Mouse (Mus musculus) gastrocnemius, adult 18-20 months (tissue): Measurements from ENCODE around the gene Mef2c. TPM values are rescaled to one million over a fixed set of nuclear protein-coding genes. Genes with fewer than 3 reads are reported as not detected.

ENCODE experiments used
- DNase-seq: peaks from one replicate; pipeline ENCODE4 v3.0.0; 2021; ENCODE audit warnings: low spot score
- total RNA-seq, 2 experiments: library from RNA; stranded (reverse); gene quantifications; 2 replicates each; pipeline ENCODE4 v1.2.3; 2021

Gene Mef2c
- total RNA-seq, 2 experiments from 2014 or later: 431 to 527 TPM

DNA sequence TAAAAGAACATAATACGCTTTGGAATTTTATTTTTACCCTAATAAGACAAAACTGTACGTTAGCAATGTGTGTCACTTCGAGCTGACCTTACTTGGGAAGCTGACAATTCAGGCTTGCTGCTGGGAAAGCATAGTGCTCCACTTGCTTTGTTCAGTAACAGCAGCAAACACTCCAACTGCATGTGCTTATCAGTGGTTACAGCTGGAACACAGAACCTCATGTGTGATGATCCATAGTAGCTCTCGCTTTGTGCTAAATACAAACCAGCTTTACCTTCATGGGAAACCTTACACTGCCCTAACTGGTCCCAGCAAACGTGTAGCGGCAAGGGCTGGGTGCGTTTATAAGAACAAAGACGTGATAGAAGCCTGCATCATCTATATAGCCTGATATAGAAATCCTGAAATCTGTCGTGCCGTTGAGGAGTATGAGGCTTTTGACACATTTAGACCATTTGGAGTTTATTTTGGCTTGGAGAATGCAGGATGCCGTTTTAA is 65.0 kb downstream of the Mef2c start:
- DNase-seq: no peak

DNA sequence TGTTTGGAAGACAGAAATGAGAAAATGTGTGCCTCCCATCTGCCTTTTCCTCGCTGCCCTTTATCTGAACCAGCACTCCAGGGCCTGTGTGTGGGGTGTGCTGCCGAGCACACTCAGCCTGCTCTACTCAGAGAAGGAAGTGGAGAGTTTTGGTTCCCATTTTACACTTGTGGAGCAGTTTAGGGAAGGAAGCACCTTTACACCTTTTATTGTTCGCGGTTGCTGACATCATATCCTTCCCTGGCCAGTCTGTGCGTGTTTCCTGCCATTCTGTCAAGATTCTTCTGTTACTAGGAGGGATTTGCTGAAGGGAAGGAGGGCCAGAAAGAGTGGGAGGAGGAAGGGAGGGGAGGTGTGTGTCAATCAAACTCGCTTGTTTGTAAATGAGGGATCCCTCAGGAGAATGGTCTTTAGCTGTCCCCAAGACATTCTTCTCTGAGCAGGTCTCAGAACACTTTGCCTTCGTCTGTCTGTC is 68.2 kb downstream of the Mef2c start:
- DNase-seq: peak; percentile 44

DNA sequence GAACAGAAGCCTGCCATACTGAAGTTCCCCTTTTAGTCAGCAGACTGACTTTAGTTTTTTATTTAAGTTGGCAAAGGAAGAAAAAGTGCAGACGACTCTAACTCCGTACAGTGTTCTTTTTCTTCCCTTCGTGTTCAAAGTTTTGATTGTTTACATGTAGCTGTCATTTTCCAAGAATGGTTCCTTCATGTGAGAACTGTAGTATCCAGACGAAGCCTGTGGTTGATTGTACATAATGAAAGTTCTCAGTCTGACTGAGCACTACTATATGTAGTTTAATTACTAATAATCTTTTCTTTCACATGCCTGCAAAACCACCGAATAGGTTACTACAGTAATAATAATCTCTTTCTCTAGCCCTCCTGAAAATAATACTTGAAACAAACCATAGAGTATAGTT is 68.6 kb downstream of the Mef2c start:
- DNase-seq: no peak

DNA sequence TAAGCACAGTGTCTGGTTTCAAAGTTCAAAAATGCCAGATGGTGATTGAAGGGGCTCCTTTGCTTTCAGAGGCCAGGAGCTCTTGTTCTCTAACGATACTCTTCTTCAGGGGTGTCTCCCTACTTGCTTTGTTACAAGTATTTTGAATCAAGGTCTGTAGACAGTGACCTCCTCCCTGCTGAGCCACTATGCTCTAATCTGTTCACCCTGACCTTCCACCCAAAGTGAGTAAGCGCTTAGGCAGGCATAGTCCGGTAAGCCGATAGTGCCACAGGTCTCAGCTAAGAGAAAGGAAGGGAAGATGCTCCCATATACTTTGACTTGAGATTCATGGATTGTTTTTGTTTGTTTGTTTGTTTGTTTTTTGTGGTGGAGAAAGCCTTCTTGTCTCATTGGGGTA is 69.5 kb downstream of the Mef2c start:
- DNase-seq: no peak

DNA sequence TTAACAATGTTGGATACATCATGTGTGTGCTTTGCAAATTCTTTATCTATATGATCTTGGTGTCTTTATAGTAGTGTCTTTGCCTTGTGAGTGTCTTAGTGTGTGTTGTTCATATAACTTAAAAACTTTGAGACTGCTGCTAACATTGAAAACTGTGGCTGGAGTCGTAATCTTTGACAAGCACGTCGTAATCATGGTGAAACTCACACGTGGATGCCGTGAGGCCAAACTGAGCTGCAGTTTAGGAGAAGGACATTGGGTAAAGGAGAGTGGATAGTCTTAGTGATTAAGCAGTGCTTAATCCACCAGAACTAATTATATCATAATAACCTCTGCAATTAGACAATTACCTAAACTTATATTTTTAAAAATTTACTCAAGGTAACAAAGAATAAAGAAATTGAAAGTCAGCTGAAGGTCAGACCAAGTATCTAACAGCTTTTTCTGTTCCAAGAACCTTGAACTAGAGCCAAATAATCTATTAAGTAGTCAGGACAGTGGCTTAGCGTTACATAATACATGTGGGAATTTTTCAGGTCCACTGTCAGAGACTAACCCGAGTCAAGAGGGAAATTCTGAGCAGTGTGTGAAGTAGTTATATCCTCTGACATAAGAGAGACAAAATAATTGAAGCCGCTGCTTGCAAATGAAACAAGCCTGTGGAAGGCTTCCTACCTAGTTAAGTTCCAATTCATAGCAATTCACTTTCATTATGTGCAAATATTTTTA is 70.2 kb downstream of the Mef2c start:
- DNase-seq: no peak

DNA sequence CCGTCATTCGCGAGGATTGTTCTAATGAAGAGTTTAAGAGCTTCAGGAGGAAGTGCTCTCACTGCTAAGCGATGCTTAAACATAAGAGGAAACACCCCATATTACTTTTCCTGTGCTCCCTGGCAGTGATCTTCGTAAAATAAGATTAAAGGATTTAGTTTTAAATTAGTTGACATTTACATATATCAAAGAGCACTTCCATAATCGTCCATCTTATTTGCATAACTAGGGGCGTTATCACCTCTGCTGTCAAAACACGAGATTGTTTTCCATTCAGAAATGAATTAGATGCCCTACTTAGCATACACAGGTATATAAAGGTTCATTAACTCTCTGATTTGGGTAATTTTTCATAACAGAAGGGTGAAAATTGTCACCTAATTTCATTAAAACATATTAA is 71.0 kb downstream of the Mef2c start:
- DNase-seq: no peak

DNA sequence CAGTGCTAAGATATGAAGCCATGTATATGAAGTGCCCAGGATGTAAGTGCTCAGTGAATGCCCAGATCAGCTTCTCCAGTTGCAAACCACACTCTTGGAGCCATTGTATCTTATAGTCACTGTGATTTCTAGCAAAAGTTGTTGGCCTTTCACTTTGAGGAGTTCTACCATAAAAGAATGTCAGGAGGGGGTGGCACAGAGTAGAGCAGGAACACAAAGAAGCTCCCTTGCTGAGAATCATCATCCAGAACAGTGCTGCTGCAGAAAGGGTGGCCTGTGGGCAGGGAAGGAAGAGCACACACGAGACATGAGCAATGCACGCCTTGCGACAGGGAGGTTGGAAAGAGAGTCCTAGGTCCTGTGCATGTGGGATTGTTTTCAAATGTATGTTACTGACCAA is 75.6 kb downstream of the Mef2c start:
- DNase-seq: no peak

DNA sequence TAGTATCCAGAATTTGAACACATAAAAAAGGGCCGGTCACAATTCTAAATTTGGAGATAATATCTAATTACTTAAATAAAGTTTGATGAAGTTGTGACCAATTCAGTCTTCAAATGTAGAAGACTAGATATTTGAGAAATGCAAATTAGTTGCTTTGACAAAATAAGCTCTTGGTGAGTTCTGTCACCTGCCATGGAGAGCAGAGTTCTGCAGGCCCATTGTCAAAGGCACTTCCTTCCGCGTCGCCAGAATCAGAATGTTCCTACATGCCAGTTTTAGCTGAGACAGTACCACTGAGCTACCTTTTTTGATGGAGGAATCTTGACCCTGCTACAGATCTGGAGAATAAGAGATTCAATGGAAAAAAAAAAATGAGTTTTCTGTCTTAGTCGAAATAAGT is 77.0 kb downstream of the Mef2c start:
- DNase-seq: no peak

DNA sequence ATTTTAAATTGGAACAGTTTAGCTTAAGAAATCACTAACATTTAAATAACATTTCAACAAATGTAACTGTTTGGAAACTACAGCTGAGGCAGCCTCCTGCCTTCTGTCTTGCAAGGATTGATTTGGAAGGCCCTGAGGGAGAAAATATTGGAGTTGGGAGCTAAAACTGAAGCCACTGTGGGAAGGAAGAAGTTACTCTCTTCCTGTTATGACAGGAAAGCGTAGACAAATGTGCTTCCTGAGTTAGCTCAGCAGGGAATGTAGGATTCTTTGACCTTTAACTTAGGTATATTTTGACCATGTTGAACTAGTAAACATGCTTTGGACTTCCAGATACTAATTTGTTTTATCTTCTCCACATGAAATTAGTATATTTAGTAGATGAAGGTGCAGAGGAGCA is 78.7 kb downstream of the Mef2c start:
- no peak for DNase-seq

DNA sequence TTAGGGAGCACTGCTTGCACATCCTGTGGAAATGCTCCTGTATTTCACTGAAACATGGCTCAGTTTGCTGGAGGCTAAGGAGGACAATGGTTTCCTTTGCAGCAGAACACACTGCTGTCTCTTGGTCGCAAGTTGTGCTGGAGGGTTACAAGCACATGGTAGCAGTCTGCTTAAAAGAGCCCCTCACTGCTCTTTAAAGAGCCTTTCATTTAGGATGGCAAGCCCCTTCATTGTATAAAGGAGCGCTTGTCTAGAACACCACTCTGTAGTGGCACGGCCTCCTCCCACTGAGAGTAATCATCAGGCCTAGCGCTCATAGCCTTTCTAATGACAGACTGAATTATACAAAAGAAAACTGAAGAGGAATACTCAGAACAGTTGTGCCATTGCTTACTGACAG is 80.0 kb downstream of the Mef2c start:
- no peak for DNase-seq

DNA sequence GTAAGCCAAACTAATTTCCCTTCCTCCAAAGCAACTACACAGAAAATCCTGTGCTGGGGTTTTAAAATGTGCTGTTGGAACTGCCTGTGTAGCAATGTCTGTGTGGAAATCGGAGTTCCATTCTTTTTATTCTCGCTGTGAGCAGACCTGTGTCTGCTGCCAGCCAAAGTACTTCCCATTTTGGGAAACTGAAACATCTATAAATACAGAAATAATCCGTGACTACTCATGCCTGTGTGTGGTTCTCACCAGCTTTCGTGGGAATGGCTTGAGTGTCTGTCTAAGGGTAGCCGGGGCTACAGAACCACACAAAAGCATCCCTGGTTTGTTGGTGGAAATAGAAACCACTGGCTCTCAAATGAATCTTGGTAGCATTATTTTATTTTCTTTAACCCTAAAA is 81.5 kb downstream of the Mef2c start:
- no peak for DNase-seq

DNA sequence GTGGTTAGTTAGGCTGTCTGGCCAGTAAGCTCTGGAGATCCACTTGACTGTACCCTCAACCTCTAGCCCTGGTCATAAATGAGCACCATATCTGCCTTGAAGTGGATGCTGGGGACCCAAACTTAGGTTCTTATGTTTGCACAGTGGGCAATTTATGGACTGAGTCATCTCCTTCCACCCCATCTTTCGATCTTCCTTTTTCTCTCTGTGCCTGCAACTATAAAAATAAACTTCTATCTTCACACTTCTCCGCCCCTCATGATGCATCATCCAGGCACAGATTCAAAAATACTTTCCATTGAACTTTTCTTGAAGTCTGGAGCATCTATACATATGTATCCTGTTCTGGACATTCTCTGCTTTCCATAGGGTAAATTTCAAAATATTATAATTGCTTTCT is 84.4 kb downstream of the Mef2c start:
- DNase-seq: no peak

DNA sequence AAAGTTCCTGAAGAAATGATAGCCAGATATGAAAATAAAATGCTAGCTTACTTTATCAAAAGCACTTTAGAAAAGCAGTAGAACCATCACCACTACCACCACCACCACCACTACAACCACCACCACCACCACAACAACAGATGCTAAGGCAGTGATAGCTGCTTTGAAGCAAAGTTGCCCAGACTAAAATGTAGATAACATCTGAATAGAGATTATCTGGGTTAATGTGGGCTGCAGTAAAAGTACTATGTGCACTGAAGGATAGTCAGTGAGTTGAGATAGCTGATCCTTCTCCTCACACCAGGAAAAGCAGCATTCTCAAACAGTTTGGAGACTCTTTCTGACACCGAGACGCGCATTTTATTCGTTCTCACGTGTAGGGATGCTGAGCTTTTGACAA is 87.1 kb downstream of the Mef2c start:
- DNase-seq: no peak

DNA sequence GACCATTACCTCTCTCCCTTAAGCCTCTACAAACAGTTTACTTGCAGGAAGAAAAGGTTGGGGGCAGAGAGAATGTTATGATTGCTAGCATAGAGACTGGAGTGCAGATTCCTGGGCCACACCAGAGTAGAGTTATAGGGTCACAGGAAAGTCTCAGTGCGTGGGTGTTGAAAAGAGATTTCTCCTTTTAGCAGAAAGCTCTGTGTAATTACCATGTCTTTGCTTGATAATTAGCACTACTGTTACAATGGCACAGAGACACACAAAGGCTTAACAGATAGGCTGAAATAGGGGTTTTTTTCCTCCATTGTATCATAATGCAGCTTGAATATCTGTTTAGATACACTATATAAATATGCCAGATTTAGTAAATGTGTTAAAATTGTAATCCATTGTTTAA is 91.6 kb downstream of the Mef2c start:
- DNase-seq: no peak

DNA sequence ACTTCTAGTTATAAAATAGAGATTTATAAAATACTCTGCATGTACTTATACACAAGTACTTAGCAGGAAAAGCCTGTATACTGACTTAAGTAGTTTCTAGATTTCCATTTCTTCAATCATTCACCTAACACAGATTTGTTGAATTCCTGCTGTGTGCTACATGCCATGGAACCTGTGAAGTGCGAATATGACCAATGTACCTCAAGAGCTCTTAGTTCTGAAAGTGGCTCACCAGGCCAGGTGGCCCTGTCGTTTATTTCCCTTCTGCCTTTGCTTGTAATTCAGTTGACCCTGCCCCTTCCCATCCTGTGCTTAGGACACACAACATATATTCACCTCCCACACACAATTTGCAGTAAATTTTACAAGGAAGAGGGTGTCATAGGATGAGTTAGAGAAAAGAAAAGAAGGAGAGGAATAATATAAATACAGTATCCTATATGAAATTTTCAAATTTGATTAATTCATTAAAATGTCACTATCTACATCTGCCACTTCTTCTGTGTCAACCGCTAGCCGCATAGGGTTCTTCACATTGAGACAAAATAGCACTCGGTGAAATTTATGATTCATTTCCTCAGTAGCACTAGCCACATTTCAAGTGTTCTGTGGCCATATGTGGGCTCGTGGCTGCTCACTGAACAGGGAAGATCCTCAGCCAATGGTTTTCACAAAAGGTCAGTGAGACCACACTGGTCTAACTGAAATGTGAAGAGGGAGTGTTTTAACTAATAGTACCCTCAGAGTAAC is 93.3 kb downstream of the Mef2c start:
- no peak for DNase-seq

DNA sequence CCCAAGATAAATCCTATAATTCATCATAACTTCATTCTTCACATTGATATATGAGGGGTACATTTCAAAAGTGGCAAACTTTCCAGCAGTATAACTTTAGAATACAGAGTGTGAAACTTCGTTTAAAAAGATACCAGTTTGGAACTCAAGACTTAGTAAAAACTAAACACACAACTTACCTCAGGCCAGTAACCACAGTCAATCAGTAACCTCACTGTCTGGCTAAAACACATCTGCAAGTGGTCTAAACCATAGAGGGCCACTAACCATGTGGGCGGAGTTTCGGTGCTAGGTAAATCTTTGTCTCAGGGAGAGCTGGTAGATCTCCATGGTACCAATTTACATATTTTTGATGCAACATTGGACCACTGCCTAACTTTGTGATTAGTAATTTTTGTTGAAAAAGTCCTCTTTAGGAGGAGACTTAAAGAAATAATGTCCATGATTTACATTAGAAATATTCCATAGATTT is 93.9 kb downstream of the Mef2c start:
- DNase-seq: no peak

DNA sequence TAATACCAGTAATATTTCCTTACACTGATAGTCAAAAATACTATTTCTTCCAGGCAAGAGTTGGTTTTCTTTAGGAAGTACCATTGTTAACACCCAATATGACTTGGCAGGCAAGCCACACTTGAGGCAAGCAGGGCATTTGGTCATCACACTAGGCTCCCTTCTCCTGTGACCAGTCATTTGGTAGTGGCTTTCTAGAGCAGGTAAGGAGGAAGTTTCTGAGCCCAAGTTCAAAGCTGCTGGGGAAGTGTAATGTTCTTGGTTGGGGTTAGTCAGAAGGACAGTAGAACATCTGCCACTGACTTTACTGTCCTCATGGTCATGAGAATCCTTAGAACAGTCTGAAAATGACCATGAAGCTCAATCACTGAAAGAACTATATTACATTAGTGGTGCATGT is 96.5 kb downstream of the Mef2c start:
- no peak for DNase-seq

DNA sequence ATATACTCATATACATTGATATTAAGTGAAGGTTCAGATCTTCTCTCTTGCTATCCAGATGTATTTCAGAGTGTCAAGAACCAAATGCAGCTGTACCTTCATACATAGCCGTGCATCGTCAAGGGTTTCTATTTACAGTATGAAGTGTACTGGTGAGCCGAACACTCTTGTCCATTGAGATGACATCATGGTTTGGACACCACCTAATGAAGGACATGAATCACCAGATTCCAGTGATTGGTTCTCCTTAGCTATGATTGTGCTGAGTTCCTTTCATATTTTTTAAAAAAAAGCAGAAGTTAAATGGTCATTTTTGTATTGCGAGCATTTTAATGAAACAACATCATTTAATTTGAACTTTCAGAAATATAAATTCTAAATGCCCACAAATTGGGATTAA is 97.9 kb downstream of the Mef2c start:
- DNase-seq: no peak

DNA sequence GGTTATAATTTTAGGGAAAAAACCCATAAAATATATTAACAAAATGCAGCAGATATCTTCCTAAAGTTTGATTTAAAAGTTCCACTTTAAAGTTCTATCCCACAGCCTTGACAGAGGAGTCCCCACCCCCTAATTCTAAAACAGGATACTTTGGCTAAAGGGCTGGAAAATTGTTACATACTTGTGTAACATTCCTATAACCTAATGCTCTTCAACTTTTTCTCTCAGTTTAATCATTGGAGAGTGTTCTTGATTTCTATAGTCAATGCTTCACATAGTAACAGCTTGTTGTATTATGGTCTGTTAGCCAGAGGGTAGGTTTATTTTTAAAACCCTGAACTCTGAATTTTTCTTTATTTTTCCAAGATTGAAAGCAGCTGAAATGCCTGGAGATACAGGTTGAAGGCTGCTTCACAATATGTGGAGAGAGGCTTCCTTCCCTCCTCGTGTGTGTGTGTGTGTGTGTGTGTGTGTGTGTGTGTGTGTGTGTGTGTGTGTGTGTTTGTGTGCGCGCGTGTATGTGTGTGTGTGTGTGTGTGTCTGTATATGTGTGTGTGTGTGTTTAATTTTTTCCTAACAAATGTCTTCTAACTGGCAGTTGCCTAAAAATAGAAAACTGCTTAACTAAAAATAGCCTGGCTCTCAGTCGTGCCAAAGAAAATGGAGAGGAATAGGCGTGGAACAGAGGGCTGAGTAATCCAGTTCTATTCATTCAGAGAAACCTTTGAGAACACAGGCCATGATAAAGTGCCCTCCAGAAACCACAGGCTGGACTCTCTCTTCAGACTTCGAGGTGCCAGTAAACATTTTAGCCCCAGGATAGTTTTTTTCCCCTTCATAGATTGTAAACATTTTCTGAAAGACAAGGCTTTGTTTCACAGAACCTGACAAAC is 99.8 kb downstream of the Mef2c start:
- DNase-seq: peak; percentile 59

DNA sequence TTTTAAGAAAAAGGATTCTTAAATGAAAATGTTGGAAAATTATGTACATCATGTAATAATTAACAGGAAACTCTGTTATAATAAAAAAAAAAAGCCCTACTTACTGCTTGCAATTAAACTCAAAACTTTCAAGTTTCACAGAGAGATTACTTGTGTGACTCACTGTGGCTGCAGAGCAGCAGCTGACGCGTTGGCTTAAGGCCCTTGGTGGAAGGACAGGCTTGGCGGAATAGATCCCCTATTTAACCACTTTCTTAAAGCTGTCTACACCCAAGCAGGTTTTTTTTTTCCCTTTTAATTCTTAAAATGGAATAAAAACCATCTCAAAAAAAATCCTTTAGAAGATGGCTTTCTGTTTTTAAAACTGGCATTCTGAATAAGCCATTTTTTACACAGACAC is 100.5 kb downstream of the Mef2c start:
- DNase-seq: peak; percentile 35

DNA sequence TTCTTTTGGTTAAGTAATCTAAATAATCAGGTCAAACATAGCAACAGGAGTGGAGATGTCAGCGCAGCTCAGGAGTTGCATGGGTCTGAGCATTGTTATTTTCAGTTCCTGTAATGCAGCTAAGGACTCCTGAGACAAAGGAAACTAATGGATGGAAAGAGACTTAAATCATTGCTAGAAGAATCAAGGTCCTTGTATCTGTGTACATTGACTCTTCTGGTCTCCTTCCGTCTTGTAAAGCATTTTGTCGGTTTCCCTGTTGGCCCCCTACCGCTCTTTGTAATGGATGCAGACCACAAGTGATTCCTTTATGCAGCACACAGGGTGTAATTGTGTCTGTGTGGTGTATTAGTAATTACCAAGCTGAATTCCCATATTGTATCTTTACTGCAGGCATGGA is 101.0 kb downstream of the Mef2c start:
- no peak for DNase-seq
